Mouse (Mus musculus) left cerebral cortex, adult 8-10 months (tissue): ENCODE measurements around the gene Itgb2. TPM values are rescaled to one million over a fixed set of nuclear protein-coding genes. Genes with fewer than 3 reads are reported as not detected.

Experiments
- DNase-seq, 2 experiments: peaks; one replicate each; pipeline ENCODE4 v3.0.0; 2022; ENCODE audit warnings: low spot score in 2 of 2
- total RNA-seq, 4 experiments: library from RNA; stranded (reverse); gene quantifications; 2 replicates each; pipeline ENCODE4 v1.2.4; 2022

The Itgb2 gene
- total RNA-seq, 4 experiments from 2014 or later = 3.8 to 20.4 (median 8.9) TPM

- no peak for DNase-seq
Observed at GRCm38 (mm10) chr10:77586637-77587036, 56.6 kb downstream of the Itgb2 start.

GRCm38 (mm10) chr10:77587091-77587775 is 57.2 kb downstream of the Itgb2 start:
- DNase-seq = no peak

- DNase-seq = no peak
Observed at GRCm38 (mm10) chr10:77588036-77588435, 58.0 kb downstream of the Itgb2 start.

- DNase-seq = no peak
Observed at GRCm38 (mm10) chr10:77589117-77589516, 59.1 kb downstream of the Itgb2 start.

- DNase-seq = no peak
Observed at GRCm38 (mm10) chr10:77589749-77590148, 59.7 kb downstream of the Itgb2 start.

- no peak for DNase-seq
Observed at GRCm38 (mm10) chr10:77590812-77591211, 60.8 kb downstream of the Itgb2 start.

- peak in 1 of 2 experiments; percentile 81 for DNase-seq
Observed at GRCm38 (mm10) chr10:77591546-77591945, 61.5 kb downstream of the Itgb2 start.

GRCm38 (mm10) chr10:77596060-77596459 is 66.0 kb downstream of the Itgb2 start:
- peak in 1 of 2 experiments; percentile 54 for DNase-seq

GRCm38 (mm10) chr10:77603021-77603420 is 73.0 kb downstream of the Itgb2 start:
- no peak for DNase-seq

GRCm38 (mm10) chr10:77604111-77604510 is 74.1 kb downstream of the Itgb2 start:
- no peak for DNase-seq

- no peak for DNase-seq
Observed at GRCm38 (mm10) chr10:77604958-77605357, 74.9 kb downstream of the Itgb2 start.

GRCm38 (mm10) chr10:77605368-77605767 is 75.3 kb downstream of the Itgb2 start:
- no peak for DNase-seq

GRCm38 (mm10) chr10:77605908-77606826 is 76.1 kb downstream of the Itgb2 start, which contains the start of the genes Sumo3 and Gm49325:
TSS of gene Sumo3 (plus strand) at chr10:77606097.
TSS of gene Gm49325 (plus strand) at chr10:77606197.
- peak; percentile 83 to 93 for DNase-seq

- DNase-seq = no peak
Observed at GRCm38 (mm10) chr10:77606855-77607254, 76.8 kb downstream of the Itgb2 start.

GRCm38 (mm10) chr10:77607441-77607840 is 77.4 kb downstream of the Itgb2 start:
- DNase-seq = no peak

GRCm38 (mm10) chr10:77608589-77608988 is 78.5 kb downstream of the Itgb2 start:
- no peak for DNase-seq

- no peak for DNase-seq
Observed at GRCm38 (mm10) chr10:77610221-77610961, 80.3 kb downstream of the Itgb2 start.

GRCm38 (mm10) chr10:77613409-77613808 is 83.4 kb downstream of the Itgb2 start:
- DNase-seq = no peak
